Mouse (Mus musculus) heart, postnatal 0 days (tissue): ENCODE results near the gene Arhgap24.

Experiments used
- CTCF ChIP-seq: IDR thresholded peaks from 2 replicates; pipeline ENCODE4 v1.5.1; 2016; ENCODE audit warnings: antibody characterized with exemption, control low read depth, low read depth
- EP300 ChIP-seq: IDR thresholded peaks from 2 replicates; pipeline ENCODE4 v1.6.1; 2016; ENCODE audit warnings: antibody characterized with exemption, low read depth

- TF ChIP-seq CTCF (no peak), EP300 (no peak)
Measured at GRCm38 (mm10) chr5:102767822-102768221, 286.6 kb downstream of the Arhgap24 start.
